Mouse (Mus musculus): ENCODE measurements around the gene Adamts9.

The Adamts9 gene

GRCm38 (mm10) chr6:92804254-92804971 lies 138.9 kb downstream of the Adamts9 start:
- in situ Hi-C loops (cut with MboI), result no loop called here

- in situ Hi-C loops (cut with MboI), result no loop called here
Measured at GRCm38 (mm10) chr6:92803213-92803612, 140.1 kb downstream of the Adamts9 start.

- in situ Hi-C loops (cut with MboI), result no loop called here
Measured at GRCm38 (mm10) chr6:92802421-92802820, 140.9 kb downstream of the Adamts9 start.

- in situ Hi-C loops (cut with MboI), result no loop called here
Measured at GRCm38 (mm10) chr6:92801462-92801861, 141.8 kb downstream of the Adamts9 start.

GRCm38 (mm10) chr6:92793804-92794203 lies 149.5 kb downstream of the Adamts9 start:
- in situ Hi-C loops (cut with MboI), result no loop called here

- in situ Hi-C loops (cut with MboI), result no loop called here
Measured at GRCm38 (mm10) chr6:92787376-92787712, 155.9 kb downstream of the Adamts9 start.

GRCm38 (mm10) chr6:92786701-92787375 lies 156.5 kb downstream of the Adamts9 start:
- in situ Hi-C loops (cut with MboI), result no loop called here

- in situ Hi-C loops (cut with MboI), result no loop called here
Measured at GRCm38 (mm10) chr6:92784782-92785181, 158.5 kb downstream of the Adamts9 start.

- in situ Hi-C loops (cut with MboI), result no loop called here
Measured at GRCm38 (mm10) chr6:92781446-92781845, 161.8 kb downstream of the Adamts9 start.

- in situ Hi-C loops (cut with MboI), result no loop called here
Measured at GRCm38 (mm10) chr6:92779935-92780205, 163.4 kb downstream of the Adamts9 start.

- in situ Hi-C loops (cut with MboI), result no loop called here
Measured at GRCm38 (mm10) chr6:92779140-92779934, 164.0 kb downstream of the Adamts9 start.

GRCm38 (mm10) chr6:92776356-92776755 lies 166.9 kb downstream of the Adamts9 start:
- in situ Hi-C loops (cut with MboI), result no loop called here

- in situ Hi-C loops (cut with MboI), result no loop called here
Measured at GRCm38 (mm10) chr6:92762372-92762771, 180.9 kb downstream of the Adamts9 start.

- in situ Hi-C loops (cut with MboI), result no loop called here
Measured at GRCm38 (mm10) chr6:92759616-92760015, 183.7 kb downstream of the Adamts9 start.

- in situ Hi-C loops (cut with MboI), result no loop called here
Measured at GRCm38 (mm10) chr6:92755826-92756225, 187.5 kb downstream of the Adamts9 start.

- in situ Hi-C loops (cut with MboI), result no loop called here
Measured at GRCm38 (mm10) chr6:92752737-92753136, 190.6 kb downstream of the Adamts9 start.

GRCm38 (mm10) chr6:92749420-92749819 lies 193.9 kb downstream of the Adamts9 start:
- in situ Hi-C loops (cut with MboI), result no loop called here

GRCm38 (mm10) chr6:92743605-92744004 lies 199.7 kb downstream of the Adamts9 start:
- in situ Hi-C loops (cut with MboI), result no loop called here

GRCm38 (mm10) chr6:92737116-92737515 lies 206.2 kb downstream of the Adamts9 start:
- in situ Hi-C loops (cut with MboI), result no loop called here

GRCm38 (mm10) chr6:92733651-92734050 lies 209.6 kb downstream of the Adamts9 start:
- in situ Hi-C loops (cut with MboI), result no loop called here

GRCm38 (mm10) chr6:92728514-92728913 lies 214.8 kb downstream of the Adamts9 start:
- in situ Hi-C loops (cut with MboI), result no loop called here

- in situ Hi-C loops (cut with MboI), result no loop called here
Measured at GRCm38 (mm10) chr6:92728084-92728483, 215.2 kb downstream of the Adamts9 start.
